ENCODE assay signal across 8 mouse cellular contexts in the genomic region with DNA sequence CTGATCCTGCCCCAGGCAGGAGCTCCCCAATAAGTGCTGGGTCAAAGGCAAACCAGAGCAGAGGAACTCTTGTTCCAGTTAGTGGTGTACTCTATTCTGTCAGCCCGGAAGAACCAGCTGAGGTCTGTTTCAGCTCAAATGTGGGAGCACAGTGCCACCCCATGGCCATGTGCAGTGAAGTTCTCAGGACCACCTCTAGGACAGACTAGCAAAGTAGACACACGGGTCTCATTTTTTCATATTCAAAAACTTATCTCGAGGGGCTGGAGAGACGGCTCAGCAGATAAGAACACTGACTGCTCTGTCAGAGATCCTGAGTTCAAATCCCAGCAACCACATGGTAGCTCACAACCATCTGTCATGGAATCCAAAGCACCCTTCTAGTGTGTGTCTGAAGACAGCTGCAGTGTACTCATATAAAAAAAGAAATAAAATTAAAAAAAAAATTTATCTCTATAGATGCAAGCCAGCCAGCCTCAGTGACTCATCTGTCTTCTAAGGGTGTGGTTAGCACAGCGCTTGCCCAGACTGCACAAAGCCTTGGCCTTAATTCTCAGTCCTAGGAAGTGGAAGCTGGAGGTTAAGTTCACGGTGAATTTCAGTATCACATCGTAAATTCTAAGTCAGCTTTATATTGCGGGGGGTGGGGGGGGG. TPM values are rescaled to one million over a fixed set of nuclear protein-coding genes. Genes with fewer than 3 reads are reported as not detected.
DNase-seq lines count a peak whose midpoint lies in the region; TF ChIP-seq lines count a peak whose summit lies in the region.

No protein-coding gene starts in this region.

- DNase-seq in ES-CJ7 (ENCODE audit: low read depth, low spot score) = peak; percentile 71
- DNase-seq in adrenal gland, postnatal 14 days = peak; percentile 83
- peak; percentile 72 for DNase-seq in embryonic facial prominence, embryonic 10.5 days (ENCODE audit: low spot score)
- peak; percentile 84 to 89 for DNase-seq in heart, postnatal 10 days
- peak; percentile 78 to 80 for DNase-seq in layer of hippocampus, adult 2 months (ENCODE audit: low spot score in 2 of 2)
- DNase-seq in lung, postnatal 10 days = peak; percentile 85
- peak; percentile 77 for DNase-seq in right cerebral cortex, adult 18-20 months
- peak; percentile 78 for DNase-seq in urinary bladder, postnatal 14 days (ENCODE audit: low spot score)

- peaks cover 22% of the 10 kb centered on the region for H3K4me1 ChIP-seq in embryonic facial prominence, embryonic 10.5 days

- peaks cover 21% of the 10 kb centered on the region for H3K36me3 ChIP-seq in embryonic facial prominence, embryonic 10.5 days (replicated peaks)

- H3K9me3 ChIP-seq in embryonic facial prominence, embryonic 10.5 days = peaks cover 6% of the 10 kb centered on the region; the same call in 1 of the 2 replicates

- TF ChIP-seq CTCF in layer of hippocampus, adult 2 months (conservative IDR thresholded peaks at IDR 0.05) = peak; percentile 98

- 58% methylated on average over 8 of the region's 8 CpGs for WGBS in embryonic facial prominence, embryonic 10.5 days

- no peak overlapping the region for H3K4me3 ChIP-seq in embryonic facial prominence, embryonic 10.5 days
- H3K4me3 ChIP-seq in layer of hippocampus, adult 2 months = no peak overlapping the region

- no peak overlapping the region for H3K27ac ChIP-seq in embryonic facial prominence, embryonic 10.5 days (replicated peaks)
- no peak overlapping the region; the same call in 1 of the 2 replicates for H3K27ac ChIP-seq in layer of hippocampus, adult 2 months

- intact Hi-C loops in heart, postnatal 10 days (cut with DNase I) = loop anchor here (1.0 kb wide), 1 partner anchor 22 kb away; no protein-coding TSS in a partner anchor

- peaks cover 14% of the 10 kb centered on the region for H3K27me3 ChIP-seq in embryonic facial prominence, embryonic 10.5 days (replicated peaks; ENCODE audit: low read depth, poor library complexity, severe bottlenecking)

RNA-seq across cellular contexts. Expression of a gene that starts 6.8 kb away (rescaled TPM):
- total RNA-seq in adrenal gland, postnatal 14 days (2021) = not detected in 2 replicates
- polyA plus RNA-seq in embryonic facial prominence, embryonic 10.5 days (2016; fragmentation: Nextera tagmentation; extraction: Ambion mirVana) = 0.50 and 0.86 TPM in 2 replicates
- not detected for total RNA-seq in heart, postnatal 10 days (2021)
- total RNA-seq in layer of hippocampus, adult 2 months (2021) = not detected

RNA-seq across cellular contexts. Expression of a gene that starts 14.8 kb away (rescaled TPM):
- total RNA-seq in adrenal gland, postnatal 14 days (2021) = 106 and 110 TPM in 2 replicates
- 133 and 140 TPM in 2 replicates for polyA plus RNA-seq in embryonic facial prominence, embryonic 10.5 days (2016; fragmentation: Nextera tagmentation; extraction: Ambion mirVana)
- total RNA-seq in heart, postnatal 10 days (2021) = 10 to 100 TPM; 85.9 to 92.3 TPM
- 100 to 1,000 TPM; 136 to 153 TPM for total RNA-seq in layer of hippocampus, adult 2 months (2021)

RNA-seq across cellular contexts. Expression of a gene that starts 17.3 kb away (rescaled TPM):
- 36.1 and 42.3 TPM in 2 replicates for total RNA-seq in adrenal gland, postnatal 14 days (2021)
- polyA plus RNA-seq in embryonic facial prominence, embryonic 10.5 days (2016; fragmentation: Nextera tagmentation; extraction: Ambion mirVana) = 31.2 and 34.3 TPM in 2 replicates
- 10 to 100 TPM; 57.7 to 66.1 TPM for total RNA-seq in heart, postnatal 10 days (2021)
- total RNA-seq in layer of hippocampus, adult 2 months (2021) = 10 to 100 TPM; 52.1 to 67.7 TPM

RNA-seq across cellular contexts. Expression of a gene that starts 18.2 kb away (rescaled TPM):
- 67.1 and 76.7 TPM in 2 replicates for total RNA-seq in adrenal gland, postnatal 14 days (2021)
- polyA plus RNA-seq in embryonic facial prominence, embryonic 10.5 days (2016; fragmentation: Nextera tagmentation; extraction: Ambion mirVana) = 87.6 and 91.5 TPM in 2 replicates
- 10 to 100 TPM; 23.8 to 28.6 TPM for total RNA-seq in heart, postnatal 10 days (2021)
- 10 to 100 TPM; 40.4 to 42.9 TPM for total RNA-seq in layer of hippocampus, adult 2 months (2021)

RNA-seq across cellular contexts. Expression of a gene that starts 24.4 kb away (rescaled TPM):
- 30.1 and 34.1 TPM in 2 replicates for total RNA-seq in adrenal gland, postnatal 14 days (2021)
- 91.2 and 91.9 TPM in 2 replicates for polyA plus RNA-seq in embryonic facial prominence, embryonic 10.5 days (2016; fragmentation: Nextera tagmentation; extraction: Ambion mirVana)
- total RNA-seq in heart, postnatal 10 days (2021) = 10 to 100 TPM; 28.0 to 32.1 TPM
- 10 to 100 TPM; 29.4 to 31.0 TPM for total RNA-seq in layer of hippocampus, adult 2 months (2021)
